Mouse (Mus musculus) layer of hippocampus, adult 11-12 months (tissue): ENCODE measurements around the gene Tmc8.
"Not testable (repeated sequence)": the region's sequence is repeated elsewhere in the genome, so short reads cannot be mapped to it uniquely, and the experiment has no call there.

ENCODE experiments used
- DNase-seq: peaks from one replicate; pipeline ENCODE4 v3.0.0; 2022; ENCODE audit warnings: low spot score

Gene Tmc8

DNA sequence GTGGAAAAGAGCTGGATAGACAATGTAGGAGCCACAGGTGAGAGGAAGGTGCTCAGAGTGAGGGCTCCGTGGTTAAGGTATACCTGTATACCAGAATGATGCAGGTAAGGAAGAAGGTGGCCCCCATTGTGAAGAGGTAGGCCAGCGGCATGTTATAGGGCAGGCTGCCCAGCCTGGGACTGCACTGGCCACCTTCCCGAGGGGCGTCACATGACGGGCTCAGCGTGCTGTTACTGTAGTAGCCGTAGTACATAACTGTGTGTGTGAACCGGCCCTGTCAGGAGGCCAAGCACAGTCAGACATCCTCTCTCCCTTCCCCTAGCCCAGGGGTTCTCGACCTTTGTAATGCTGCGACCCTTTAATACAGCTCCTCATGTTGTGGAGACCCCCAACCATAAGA, 7.0 kb upstream of the Tmc8 start:
- DNase-seq: no peak

DNA sequence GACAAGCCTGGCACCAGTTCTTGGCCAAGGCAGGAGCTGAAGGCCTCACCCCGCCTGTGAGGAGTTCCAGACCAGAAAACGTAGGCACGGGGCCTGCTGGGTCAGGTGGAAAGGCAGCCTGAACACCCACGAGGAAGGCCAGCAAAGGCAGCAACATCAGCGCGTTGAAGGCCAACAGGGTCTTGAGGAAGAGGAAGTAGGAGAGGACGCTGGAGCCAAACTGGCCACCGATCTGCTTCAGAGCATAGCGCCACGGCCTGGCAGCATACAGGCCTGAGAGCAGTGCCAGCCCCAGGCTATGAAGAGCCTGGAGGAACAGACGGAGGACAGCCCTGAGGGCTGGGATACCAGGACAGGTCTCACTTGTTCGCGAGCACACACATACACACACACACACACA, 6.3 kb upstream of the Tmc8 start:
- DNase-seq: no peak

DNA sequence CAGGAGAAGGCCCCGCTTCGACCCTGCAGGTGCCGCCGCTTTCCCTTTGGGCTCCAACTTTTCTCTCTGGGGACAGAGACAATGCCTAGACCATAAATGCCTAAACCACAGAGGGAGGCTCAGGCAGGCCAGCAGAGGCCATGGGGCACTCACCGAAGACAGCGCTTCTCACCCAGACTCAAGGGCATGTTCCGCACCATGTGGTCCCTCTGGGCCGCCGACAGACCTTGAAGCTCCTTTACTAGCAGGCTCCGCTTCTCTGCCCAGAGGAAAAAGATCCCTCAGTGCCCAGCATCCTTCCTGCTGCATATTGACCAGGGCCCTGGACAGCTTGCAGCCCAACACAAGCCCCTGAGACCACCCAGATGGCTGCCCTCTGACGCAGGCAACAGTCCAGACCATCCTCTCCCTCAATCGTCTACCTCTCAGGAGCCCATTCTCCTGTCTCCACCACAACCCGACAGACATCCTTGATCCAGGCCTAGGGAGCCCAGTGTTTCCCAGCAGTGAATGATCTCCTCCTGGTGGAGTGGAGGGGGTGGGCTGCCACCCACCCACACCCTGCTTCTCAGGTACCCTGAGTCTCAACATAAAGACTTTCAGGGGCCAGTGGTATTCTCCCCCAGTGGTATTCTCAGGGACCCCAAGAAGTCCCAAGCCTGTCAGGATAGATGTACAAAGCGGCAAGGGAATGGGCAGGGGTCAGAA, 5.6 kb upstream of the Tmc8 start:
- no peak for DNase-seq

DNA sequence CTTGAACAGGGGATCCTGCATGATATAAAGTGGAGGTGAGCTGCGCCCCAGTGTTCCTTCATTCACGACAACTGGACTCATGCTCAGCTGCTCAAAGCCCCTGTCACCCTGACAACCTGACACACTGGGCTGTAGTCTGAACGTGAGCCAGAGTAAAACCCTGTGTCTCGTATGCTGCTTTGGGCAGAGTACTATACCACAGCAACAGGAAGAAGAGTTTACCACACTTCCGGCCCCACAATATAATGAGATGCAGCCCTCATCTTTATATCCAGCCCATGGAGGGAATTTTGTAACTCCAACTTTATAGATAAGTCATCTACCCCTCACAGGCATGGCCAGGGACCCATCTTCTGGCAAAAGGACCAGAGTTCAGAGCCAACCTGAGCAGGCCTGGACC, 4.8 kb upstream of the Tmc8 start:
- DNase-seq: no peak

DNA sequence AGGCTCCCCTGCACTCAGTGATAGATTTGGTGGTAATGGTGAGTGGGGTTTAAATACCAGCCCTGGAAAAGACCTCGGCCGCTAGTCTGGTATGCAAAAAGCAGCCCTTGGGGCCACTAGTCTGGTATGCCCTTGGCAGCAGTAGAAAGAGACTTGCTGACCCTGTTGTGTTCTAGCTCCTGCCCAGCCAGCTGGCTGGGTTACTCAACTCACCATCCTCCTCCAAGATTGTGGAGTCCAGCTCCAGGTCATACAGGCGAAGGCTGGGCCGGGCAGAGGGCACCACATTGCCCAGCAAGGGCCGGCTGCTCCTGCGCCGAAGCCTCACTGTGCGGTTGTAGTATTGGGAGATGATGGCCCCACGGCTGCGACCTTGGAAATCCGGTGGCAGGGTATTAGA, 3.8 kb upstream of the Tmc8 start:
- DNase-seq: no peak

DNA sequence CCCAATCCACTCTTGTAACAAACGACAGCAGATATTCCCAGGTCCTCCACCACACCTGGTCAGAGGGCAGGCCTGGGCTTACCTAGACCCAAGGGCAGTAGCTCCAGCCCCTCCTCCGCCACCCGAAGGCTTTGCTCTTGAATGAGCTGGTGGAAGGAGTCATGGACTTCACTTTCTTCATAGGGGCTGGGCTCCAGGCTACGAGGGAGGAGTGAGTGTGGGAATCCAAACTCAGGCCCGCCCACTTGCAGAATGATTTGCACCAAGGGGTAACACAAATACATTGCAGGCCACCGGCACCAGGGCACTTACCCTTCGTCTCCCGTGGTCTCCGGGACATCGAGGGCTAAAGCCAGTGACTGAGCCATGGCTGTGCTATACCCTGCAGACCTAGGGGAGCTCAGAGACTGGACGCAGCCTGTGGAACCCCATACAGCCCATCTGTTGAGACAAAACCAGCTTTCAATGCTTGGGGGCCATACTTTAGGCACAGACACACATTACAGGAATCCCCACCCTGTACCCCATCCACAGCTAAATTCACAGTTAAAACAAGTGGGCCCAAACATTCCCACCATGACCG, 2.9 kb upstream of the Tmc8 start:
- no peak for DNase-seq

DNA sequence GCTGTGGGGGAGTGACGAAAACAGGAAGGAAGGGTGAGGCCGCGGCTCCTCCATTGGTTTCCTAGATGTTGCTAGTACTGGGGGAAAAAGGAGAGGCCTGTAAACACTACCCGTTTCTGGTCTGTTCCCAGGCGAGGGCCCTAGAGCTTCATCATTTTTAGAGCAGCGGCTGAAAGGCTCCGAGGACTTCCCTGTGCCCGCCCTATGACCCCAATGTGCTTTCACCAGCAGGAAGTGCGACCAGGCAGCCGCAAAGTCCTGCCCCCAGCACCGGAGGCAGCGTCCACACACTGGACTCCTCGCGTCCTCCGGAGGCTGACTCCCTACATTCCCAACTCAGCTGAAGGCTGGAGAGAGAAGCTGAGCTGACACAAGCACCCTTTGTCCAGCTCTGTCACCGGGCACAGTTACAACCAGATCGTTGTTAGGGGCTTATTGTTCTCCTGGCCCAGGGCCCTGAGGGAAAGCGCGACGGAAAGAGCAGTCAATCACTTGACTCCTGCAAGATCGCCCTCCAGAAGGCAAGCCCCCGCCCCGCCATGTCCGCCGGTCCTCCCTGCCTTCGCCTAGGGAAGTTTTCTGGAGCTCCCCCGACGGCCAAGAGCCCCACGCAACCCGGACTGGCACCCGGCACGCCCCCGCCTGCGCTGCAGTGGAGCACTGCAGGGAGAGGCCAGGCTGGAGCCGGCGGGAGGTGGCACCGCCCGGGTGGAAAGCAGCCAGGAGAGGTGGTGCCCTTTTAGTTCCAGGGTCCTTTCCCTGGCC, 2.3 kb upstream of the Tmc8 start:
- peak; percentile 68 for DNase-seq

DNA sequence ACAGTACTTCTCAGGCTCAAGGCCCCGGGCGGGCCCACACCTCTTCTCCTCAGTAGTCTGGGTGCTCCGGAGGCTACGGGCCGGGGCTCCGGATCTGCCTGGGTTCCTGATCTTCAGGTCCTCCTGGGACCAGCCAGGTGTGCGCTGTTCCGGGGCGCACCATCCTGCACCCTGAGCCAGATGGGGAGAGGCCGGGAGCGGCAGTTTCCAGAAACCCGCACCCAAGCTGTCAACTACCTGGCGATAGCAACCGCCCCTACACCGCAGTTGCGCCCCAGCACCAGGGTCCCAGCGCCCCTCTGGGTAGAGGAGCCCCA, 1.7 kb upstream of the Tmc8 start:
- no peak for DNase-seq

DNA sequence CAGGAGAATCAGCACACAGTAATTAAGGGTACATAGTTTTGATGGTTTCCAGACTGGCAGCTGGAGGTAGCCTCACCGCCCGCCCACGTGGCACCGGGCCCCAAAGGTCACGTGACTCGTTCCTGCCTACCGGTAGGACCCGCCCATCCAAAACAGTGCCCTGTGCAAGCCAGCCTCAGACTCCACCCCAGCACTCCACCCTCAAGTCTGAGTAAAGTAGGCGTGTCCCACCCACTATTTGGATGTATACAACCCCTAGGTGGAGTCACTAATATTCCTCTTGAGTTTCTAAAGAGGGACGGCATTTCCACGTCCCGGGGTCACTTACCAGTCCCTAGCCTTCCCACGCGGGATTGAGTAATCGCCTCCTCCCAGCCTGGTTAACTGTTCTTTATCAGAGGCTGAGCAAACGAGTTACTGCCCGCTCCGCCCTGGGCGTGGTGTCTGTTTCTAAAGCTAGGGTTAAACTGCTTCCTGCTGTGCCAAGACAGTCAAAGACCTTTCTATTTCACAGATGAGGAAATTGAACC, 1.2 kb upstream of the Tmc8 start:
- peak; percentile 71 for DNase-seq

DNA sequence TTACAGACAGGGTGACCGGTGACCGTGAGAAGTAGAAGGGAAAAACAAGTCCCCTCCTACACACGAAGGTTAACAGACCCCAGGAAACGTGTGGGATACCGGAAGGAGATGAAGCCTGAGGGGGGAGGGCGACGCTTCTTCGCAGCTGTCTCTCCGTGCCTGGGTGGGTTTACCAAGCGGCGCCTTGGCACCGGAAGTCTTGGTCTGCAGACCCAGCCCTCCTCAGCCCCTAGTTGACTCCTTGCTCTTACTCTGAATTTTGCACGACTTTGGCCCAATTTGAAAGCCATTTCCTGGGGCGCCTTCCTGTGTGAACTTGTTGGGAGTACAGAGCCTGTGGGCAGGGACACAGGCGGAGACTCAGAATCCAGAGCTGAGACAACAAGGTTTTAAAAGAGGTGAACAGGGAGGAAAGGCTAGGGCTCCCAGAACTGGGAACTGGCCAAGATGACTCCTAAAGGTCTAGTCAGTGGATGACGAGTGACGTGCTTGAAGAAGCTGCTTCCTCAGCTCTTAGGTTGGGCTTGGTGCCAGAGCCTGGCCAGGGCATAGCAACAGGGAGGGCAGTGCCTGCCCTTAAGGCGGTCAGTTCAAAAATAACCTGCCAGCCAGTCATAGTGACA, 566 bp upstream of the Tmc8 start:
- peak; percentile 68 for DNase-seq

DNA sequence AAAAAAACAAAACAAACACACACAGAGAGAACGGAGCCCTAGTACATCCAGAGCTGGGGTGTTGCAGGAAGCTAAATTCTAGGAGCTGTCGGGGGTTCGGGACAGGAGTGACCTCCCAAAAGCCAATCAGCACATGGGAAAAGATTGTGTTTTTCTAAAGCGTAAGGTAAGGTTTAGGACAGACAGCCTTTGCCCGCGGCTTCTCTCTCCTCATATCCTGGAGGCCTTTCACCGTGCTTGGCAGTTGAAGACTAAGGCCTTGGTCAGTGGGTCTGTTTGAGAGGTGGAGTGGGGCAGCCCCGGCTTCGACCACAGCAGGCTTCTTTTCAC, 794 bp downstream of the Tmc8 start:
- no peak for DNase-seq

DNA sequence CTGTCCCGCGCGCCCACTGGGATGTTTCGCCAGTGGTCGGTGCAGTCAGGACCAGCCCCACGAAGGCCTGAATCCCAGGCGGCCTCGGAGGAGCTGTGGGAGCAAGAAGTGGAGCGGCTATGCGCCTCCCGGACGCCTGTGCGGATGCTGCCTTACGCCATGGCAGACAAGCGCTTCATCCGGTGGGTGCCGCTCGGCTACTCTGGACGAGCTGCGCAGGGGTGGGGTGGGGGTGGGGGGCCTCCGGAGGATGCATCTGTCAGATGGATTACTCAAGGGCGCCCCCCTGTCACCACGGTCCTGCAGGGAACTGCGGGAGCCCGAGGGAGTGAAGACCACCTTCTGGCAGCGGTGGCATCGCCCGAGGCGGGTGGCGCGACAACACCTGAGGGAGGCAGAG, 1.2 kb downstream of the Tmc8 start:
- peak; percentile 61 for DNase-seq

DNA sequence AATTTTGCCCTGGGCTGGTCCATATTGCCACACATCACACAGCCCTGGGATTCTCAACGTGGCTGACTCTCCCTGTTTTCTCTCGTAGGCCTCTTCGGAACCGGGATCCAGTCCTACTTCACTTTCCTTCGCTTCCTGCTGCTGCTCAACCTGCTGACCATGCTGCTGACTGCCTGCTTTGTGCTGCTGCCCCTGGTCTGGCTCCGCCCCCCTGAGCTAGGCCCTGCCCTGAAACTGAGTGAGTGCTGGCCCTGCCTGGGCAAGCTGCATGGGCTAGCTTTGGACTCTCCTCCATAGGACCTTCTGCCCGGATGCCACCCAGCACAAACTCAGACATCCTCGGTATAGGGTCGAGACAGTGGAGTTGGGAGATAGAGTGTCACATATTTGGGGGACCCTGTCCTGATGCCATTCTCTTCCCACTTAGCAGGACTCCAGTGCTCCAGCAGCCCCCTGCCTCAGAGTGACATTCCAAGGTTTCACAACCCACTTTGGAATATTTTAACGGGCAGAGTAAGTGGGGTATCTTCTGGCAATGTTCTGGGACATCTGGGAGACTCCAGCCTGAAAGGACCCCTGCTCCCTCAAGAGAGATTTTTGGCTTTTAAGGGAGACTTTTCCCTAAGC, 1.9 kb downstream of the Tmc8 start:
- DNase-seq: no peak

DNA sequence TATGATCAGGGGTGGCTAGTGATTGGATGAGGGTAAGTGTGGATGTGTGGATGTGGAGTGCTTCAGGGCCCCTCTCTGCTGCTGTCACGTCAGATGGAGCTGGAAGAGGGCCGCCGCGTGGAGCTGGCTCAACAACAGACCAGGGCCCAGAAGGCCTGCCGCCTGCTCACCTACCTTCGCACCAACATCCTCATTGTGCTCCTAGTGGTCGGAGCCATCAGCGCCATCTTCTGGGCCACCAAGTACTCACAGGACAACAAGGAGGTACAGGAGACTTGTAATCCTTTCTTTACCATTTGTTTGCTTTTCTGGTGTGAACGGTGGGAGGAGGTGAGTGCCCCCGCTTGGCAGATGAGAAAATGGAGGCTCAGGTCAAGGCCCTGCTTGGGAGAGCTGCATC, 4.4 kb downstream of the Tmc8 start:
- peak; percentile 77 for DNase-seq

DNA sequence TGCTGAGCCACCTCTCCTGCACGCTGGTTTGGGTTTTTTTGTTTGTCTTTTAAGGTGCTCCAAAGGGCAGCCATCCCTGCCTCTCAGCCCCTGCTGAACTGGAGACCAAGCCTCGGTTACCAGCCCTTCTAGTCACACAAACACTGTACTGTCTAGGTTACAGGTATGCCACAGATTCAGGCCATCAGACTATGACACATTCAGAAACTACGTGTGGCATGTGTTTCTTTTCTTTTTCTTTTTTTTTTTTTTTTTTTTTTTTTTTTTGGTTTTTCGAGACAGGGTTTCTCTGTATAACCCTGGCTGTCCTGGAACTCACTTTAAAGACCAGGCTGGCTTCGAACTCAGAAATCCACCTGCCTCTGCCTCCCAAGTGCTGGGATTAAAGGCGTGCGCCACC, 6.6 kb downstream of the Tmc8 start:
- DNase-seq: not testable (repeated sequence)

DNA sequence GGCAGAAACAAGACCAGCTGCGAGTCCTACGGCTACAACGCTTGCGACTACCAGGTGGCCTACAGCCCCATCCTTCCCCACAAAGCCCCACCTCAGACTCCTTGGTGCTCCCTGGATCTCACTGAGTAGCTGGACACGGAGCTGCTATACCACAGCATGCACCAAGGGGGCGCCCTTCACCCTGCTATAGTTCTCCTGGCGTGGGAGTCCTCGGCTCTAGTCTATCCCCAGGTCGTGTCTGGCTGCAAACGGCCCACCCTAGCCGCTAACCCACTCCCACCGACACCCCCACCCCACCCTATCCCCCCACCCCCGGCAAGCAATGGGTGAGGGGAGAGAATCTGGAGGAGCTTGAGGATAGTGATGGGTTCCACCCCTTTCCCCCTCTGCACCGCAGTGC, 8.4 kb downstream of the Tmc8 start:
- DNase-seq: peak; percentile 78

DNA sequence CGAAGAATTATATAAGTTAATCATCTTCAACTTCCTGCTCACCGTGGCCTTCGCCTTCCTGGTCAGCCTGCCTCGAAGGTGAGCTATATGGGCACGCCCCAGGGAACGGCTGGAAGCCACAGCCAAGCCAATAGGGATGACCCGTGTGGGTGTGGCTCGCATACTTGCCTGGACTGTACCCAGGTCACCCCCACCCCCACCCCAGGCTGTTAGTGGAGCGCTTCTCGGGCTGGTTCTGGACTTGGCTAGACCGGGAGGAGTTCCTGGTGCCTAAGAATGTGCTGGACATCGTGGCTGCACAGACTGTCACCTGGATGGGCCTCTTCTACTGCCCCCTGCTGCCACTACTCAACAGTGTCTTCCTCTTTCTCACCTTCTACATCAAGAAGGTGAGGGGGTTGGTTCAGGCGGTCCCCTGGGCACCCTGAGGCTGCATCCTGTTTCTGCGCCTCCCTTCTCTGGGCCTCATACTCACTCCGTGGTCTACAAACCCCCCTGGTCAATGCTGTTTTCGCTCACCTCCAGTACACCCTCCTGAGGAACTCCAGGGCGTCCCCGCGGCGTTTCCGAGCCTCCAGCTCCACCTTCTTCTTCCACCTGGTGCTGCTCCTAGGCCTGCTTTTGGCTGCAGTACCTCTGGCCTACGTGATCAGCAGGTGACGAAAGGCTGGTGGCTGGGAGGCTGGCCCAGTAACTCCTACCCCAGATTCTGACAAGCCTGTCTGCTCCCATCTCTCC, 9.0 kb downstream of the Tmc8 start:
- no peak for DNase-seq

DNA sequence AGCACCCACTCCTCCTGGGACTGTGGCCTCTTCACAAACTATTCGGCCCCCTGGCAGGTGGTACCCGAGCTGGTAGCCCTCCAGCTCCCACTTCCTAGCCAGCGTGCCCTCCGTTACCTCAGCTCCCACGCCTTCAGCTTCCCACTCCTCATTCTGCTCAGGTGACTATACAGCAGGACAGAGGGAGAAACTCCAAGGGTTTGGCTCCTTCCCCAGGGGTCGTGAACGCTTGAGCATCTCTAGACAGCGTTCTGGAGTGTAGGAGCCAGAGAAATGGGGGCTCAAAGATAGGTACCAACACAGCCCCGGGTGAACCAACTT, 9.5 kb downstream of the Tmc8 start:
- DNase-seq: no peak

DNA sequence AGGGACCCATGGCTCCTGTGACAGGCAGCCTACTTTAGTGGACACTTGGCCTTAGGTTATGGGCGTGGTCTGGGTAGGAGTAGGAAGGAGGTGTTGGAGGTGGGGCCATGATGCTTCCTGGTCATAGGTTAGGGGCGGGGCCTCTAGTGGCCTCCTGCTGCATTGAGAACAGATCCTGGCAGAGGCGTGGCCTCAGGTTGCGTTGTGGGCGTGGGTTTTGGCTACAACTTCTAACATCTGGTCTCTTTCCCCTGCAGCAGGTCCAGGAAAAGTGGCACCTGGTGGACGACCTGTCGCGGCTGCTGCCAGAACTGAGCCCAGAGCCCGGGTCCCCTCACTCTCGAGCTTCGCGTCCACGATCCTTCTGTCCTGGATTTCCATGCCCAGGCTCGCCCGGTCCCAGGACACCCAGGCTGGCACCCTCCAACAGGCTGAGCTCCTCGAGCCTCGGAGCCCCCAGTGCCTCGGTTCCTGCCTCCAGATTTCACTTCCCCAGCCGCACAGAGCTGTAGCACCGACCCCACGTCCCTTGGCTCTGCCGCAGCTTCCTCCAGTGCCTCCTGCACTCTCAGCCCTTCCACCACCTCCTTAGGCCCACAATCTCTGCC, 10.5 kb downstream of the Tmc8 start:
- no peak for DNase-seq

DNA sequence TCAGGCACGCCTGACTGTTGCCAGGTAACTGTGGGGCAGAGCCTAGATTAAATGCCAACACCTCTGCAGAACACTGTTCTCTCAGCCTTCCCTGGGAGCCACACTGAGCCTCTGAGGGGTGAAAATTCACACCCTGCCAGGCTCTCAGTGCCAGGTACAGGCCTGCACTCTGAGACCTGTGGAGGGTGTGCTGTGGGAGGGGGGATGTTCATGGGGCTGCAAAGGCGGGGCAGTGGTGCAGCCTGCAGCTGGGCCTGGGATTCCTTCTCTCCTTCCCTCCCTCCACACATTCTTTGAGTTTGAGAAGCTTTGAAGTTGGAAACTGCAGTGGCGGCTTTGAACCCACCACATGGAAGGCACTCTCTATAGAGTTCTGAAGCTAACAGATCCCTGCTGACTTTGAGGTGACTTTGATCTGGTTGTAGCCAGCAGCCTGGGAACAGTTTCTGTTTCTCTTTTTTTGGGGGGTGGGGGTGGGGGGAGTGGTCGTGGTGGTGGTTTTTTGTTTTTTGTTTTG, 12.2 kb downstream of the Tmc8 start:
- no peak for DNase-seq

DNA sequence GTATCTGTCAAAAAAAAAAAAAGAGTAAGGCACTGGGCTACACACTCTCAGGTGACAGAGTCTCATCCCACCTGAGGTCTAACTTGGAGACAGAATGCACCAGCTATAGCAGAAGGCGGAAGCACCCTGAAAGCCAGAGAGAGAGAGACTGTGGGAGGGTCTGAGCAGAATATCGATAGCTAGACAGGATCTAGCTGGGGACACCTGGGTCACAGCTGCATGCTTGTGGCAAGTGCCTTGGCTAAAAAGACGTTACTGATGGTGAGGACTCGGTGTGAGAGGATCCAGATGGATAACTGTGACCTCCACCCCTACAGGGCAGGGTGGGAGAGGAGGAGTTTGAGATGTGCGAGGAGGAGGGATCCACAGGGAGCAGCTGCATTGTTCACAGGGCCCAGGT, 15.1 kb downstream of the Tmc8 start:
- DNase-seq: no peak
